Mouse (Mus musculus): ENCODE measurements around the gene Chd3. TPM values are rescaled to one million over a fixed set of nuclear protein-coding genes. Genes with fewer than 3 reads are reported as not detected.

The Chd3 gene
- total RNA-seq, 2 experiments from 2014 or later: 39.0 to 59.5 TPM

GRCm38 (mm10) chr11:69366157-69366854, 2.9 kb downstream of the Chd3 start:
- peak; percentile 96 for DNase-seq

- DNase-seq: peak; percentile 41
These were observed 3.5 kb downstream of the Chd3 start for GRCm38 (mm10) chr11:69365722-69366121.

GRCm38 (mm10) chr11:69364910-69365309, 4.3 kb downstream of the Chd3 start:
- DNase-seq: peak; percentile 99

GRCm38 (mm10) chr11:69364376-69364775, 4.8 kb downstream of the Chd3 start:
- DNase-seq: no peak

GRCm38 (mm10) chr11:69362479-69362878, 6.7 kb downstream of the Chd3 start:
- DNase-seq: no peak

GRCm38 (mm10) chr11:69362021-69362420, 7.2 kb downstream of the Chd3 start:
- no peak for DNase-seq

- no peak for DNase-seq
These were observed 11.5 kb downstream of the Chd3 start for GRCm38 (mm10) chr11:69357690-69358089.

- no peak for DNase-seq
These were observed 12.7 kb downstream of the Chd3 start for GRCm38 (mm10) chr11:69356544-69356943.

- DNase-seq: no peak
These were observed 22.8 kb downstream of the Chd3 start for GRCm38 (mm10) chr11:69346441-69346840.

GRCm38 (mm10) chr11:69340161-69341131, 28.8 kb downstream of the Chd3 start, which contains the start of gene Rnf227:
Gene Rnf227 (plus strand): TSS chr11:69340461.
- DNase-seq: peak; percentile 65

GRCm38 (mm10) chr11:69334796-69335195, 34.4 kb downstream of the Chd3 start:
- DNase-seq: no peak

GRCm38 (mm10) chr11:69333922-69334321, 35.3 kb downstream of the Chd3 start:
- no peak for DNase-seq

GRCm38 (mm10) chr11:69332713-69333253, 36.4 kb downstream of the Chd3 start:
- DNase-seq: no peak

- DNase-seq: peak; percentile 75
These were observed 37.2 kb downstream of the Chd3 start for GRCm38 (mm10) chr11:69331929-69332405.

- DNase-seq: no peak
These were observed 38.1 kb downstream of the Chd3 start for GRCm38 (mm10) chr11:69331152-69331551.

GRCm38 (mm10) chr11:69328517-69328916, 40.7 kb downstream of the Chd3 start:
- no peak for DNase-seq

GRCm38 (mm10) chr11:69327648-69328047, 41.6 kb downstream of the Chd3 start:
- DNase-seq: no peak

GRCm38 (mm10) chr11:69327157-69327442, 42.1 kb downstream of the Chd3 start:
- DNase-seq: no peak

GRCm38 (mm10) chr11:69326408-69327156, 42.6 kb downstream of the Chd3 start:
- peak; percentile 36 for DNase-seq

- peak; percentile 71 for DNase-seq
These were observed 43.4 kb downstream of the Chd3 start, which contains the start of gene Kcnab3 for GRCm38 (mm10) chr11:69325628-69326407. Gene Kcnab3 (plus strand): TSS chr11:69326258.

- no peak for DNase-seq
These were observed 44.5 kb downstream of the Chd3 start for GRCm38 (mm10) chr11:69324749-69325148.

Measured in gastrocnemius, postnatal 10 days (tissue).